Mouse (Mus musculus) intestine, embryonic 15.5 days (tissue): Measurements from ENCODE around the gene Atp4b. TPM values are rescaled to one million over a fixed set of nuclear protein-coding genes. Genes with fewer than 3 reads are reported as not detected.
A peak's percentile ranks its signal among the peaks of the same experiment; 100 is the strongest.

Experiments
- ATAC-seq: fragments of 200-750 bp; cut with Nextera tagmentation; 2 replicates; pipeline ENCODE4 v1.8.0; 2017; ENCODE audit warnings: moderate TSS enrichment, moderate library complexity
- H3K27ac ChIP-seq: fragments of 300-500 bp; sonication (generic); 2 replicates; pipeline ENCODE4 v1.5.1; 2015; ENCODE audit warnings: mild to moderate bottlenecking, inconsistent platforms
- H3K27me3 ChIP-seq: fragments of 300-500 bp; sonication (generic); replicated peaks from 2 replicates; pipeline ENCODE4 v1.6.1; 2015; ENCODE audit warnings: inconsistent platforms
- H3K36me3 ChIP-seq: fragments of 300-500 bp; sonication (generic); 2 replicates; pipeline ENCODE4 v1.6.1; 2015; ENCODE audit warnings: inconsistent platforms
- H3K4me1 ChIP-seq: fragments of 300-500 bp; sonication (generic); replicated peaks from 2 replicates; pipeline ENCODE4 v1.6.1; 2015; ENCODE audit warnings: inconsistent platforms
- H3K4me2 ChIP-seq: fragments of 300-500 bp; sonication (generic); replicated peaks from 2 replicates; pipeline ENCODE4 v1.6.1; 2015; ENCODE audit warnings: mild to moderate bottlenecking, inconsistent platforms
- H3K4me3 ChIP-seq: fragments of 300-500 bp; sonication (generic); replicated peaks from 2 replicates; pipeline ENCODE4 v1.5.1; 2015; ENCODE audit warnings: inconsistent platforms
- H3K9ac ChIP-seq: fragments of 300-500 bp; sonication (generic); 2 replicates; pipeline ENCODE4 v1.6.1; 2015; ENCODE audit warnings: inconsistent platforms
- H3K9me3 ChIP-seq: fragments of 300-500 bp; sonication (generic); 2 replicates; pipeline ENCODE4 v1.6.1; 2016; ENCODE audit warnings: inconsistent platforms
- WGBS: fragments of 180-500 bp; shearing (Covaris S2); methylation state at CpG from one replicate; pipeline ENCODE4 v1.1.7; 2015; 5-methylcytosine and 5-hydroxymethylcytosine counted together
- polyA plus RNA-seq: library from polyadenylated mRNA; unstranded; fragments of >200 nt; fragmentation: Nextera tagmentation; extraction: Ambion mirVana; gene quantifications from 2 replicates; pipeline ENCODE4 v1.2.1, GENCODE M21; 2015

Gene Atp4b
- not detected in 2 replicates for polyA plus RNA-seq

- no peaks in the 10 kb centered on the region for H3K27me3 ChIP-seq
- H3K4me3 ChIP-seq, result no peak within 1 kb of the TSS
- no peak within 1 kb of the TSS for H3K27ac ChIP-seq
- 72% methylated on average over 5 of the region's 5 CpGs for WGBS
- H3K36me3 ChIP-seq, result no peaks in the 10 kb centered on the region
- no peak within 1 kb of the TSS for H3K4me2 ChIP-seq
- no peaks in the 10 kb centered on the region for H3K9me3 ChIP-seq
- ATAC-seq, result no peak
- H3K4me1 ChIP-seq, result no peaks in the 10 kb centered on the region
- H3K9ac ChIP-seq, result no peak within 1 kb of the TSS
Measured at GRCm38 (mm10) chr8:13396725-13397124, at the start of gene Atp4b. Atp4b (minus strand) TSS chr8:13396825.

- Histone ChIP-seq H3K4me2 (no peak overlapping the region), H3K9ac (no peak overlapping the region), H3K27me3 (no peaks in the 10 kb centered on the region), H3K27ac (no peak overlapping the region), H3K4me1 (no peaks in the 10 kb centered on the region), H3K9me3 (no peaks in the 10 kb centered on the region; the same call in 1 of the 2 replicates), H3K36me3 (no peaks in the 10 kb centered on the region), H3K4me3 (no peak overlapping the region)
- 81% methylated on average over 2 of the region's 2 CpGs for WGBS
- ATAC-seq, result no peak
Measured at GRCm38 (mm10) chr8:13442152-13442551, 45.5 kb upstream of the Atp4b start.

- WGBS, result 83% methylated on average over 2 of the region's 2 CpGs
- Histone ChIP-seq H3K4me1 (no peaks in the 10 kb centered on the region), H3K9ac (no peak overlapping the region), H3K4me3 (no peak overlapping the region), H3K27ac (no peak overlapping the region), H3K27me3 (peaks cover 22% of the 10 kb centered on the region), H3K9me3 (no peaks in the 10 kb centered on the region), H3K4me2 (no peak overlapping the region), H3K36me3 (no peaks in the 10 kb centered on the region)
- no peak for ATAC-seq
Measured at GRCm38 (mm10) chr8:13437531-13437930, 40.9 kb upstream of the Atp4b start.

GRCm38 (mm10) chr8:13436052-13436451, 39.4 kb upstream of the Atp4b start:
- Histone ChIP-seq H3K4me2 (no peak overlapping the region), H3K9ac (no peak overlapping the region), H3K27ac (no peak overlapping the region), H3K36me3 (no peaks in the 10 kb centered on the region), H3K9me3 (no peaks in the 10 kb centered on the region), H3K4me3 (no peak overlapping the region; the same call in 1 of the 2 replicates), H3K4me1 (no peaks in the 10 kb centered on the region), H3K27me3 (peaks cover 22% of the 10 kb centered on the region)
- ATAC-seq, result no peak
- WGBS, result 13% methylated on average over 8 of the region's 8 CpGs

- ATAC-seq, result no peak
- Histone ChIP-seq H3K27me3 (peaks cover 22% of the 10 kb centered on the region), H3K27ac (no peak within 1 kb of the TSS), H3K4me1 (no peaks in the 10 kb centered on the region), H3K4me2 (peak within 1 kb of the TSS; percentile 22; the same call in 1 of the 2 replicates), H3K9ac (no peak within 1 kb of the TSS), H3K36me3 (no peaks in the 10 kb centered on the region), H3K9me3 (no peaks in the 10 kb centered on the region), H3K4me3 (no peak within 1 kb of the TSS; the same call in 1 of the 2 replicates)
- WGBS, result 20% methylated on average over 10 of the region's 10 CpGs
Measured at GRCm38 (mm10) chr8:13434889-13435288, 38.3 kb upstream of the Atp4b start, which contains the start of gene Tmem255b. Tmem255b (plus strand) TSS chr8:13435189.

- Histone ChIP-seq H3K4me3 (no peak overlapping the region), H3K27ac (no peak overlapping the region), H3K4me2 (no peak overlapping the region), H3K9me3 (no peaks in the 10 kb centered on the region), H3K9ac (no peak overlapping the region), H3K4me1 (no peaks in the 10 kb centered on the region), H3K27me3 (peaks cover 22% of the 10 kb centered on the region), H3K36me3 (no peaks in the 10 kb centered on the region)
- no peak for ATAC-seq
- WGBS, result 71% methylated on average over 5 of the region's 5 CpGs
Measured at GRCm38 (mm10) chr8:13433130-13433529, 36.5 kb upstream of the Atp4b start.

GRCm38 (mm10) chr8:13430866-13431265, 34.2 kb upstream of the Atp4b start:
- ATAC-seq, result no peak
- H3K9ac ChIP-seq, result no peak overlapping the region
- no peak overlapping the region for H3K4me3 ChIP-seq
- peaks cover 16% of the 10 kb centered on the region for H3K27me3 ChIP-seq
- H3K9me3 ChIP-seq, result no peaks in the 10 kb centered on the region
- no peaks in the 10 kb centered on the region for H3K36me3 ChIP-seq
- no peak overlapping the region for H3K4me2 ChIP-seq
- H3K4me1 ChIP-seq, result no peaks in the 10 kb centered on the region
- H3K27ac ChIP-seq, result no peak overlapping the region

- ATAC-seq, result no peak
- Histone ChIP-seq H3K4me3 (no peak overlapping the region), H3K4me1 (no peaks in the 10 kb centered on the region), H3K27me3 (peaks cover 11% of the 10 kb centered on the region), H3K9me3 (no peaks in the 10 kb centered on the region), H3K9ac (no peak overlapping the region; the same call in 1 of the 2 replicates), H3K27ac (no peak overlapping the region), H3K36me3 (no peaks in the 10 kb centered on the region), H3K4me2 (no peak overlapping the region)
- WGBS, result 76% methylated on average over 7 of the region's 7 CpGs
Measured at GRCm38 (mm10) chr8:13430412-13430811, 33.8 kb upstream of the Atp4b start.

- H3K4me1 ChIP-seq, result no peaks in the 10 kb centered on the region
- H3K4me3 ChIP-seq, result no peak overlapping the region
- no peak for ATAC-seq
- H3K36me3 ChIP-seq, result no peaks in the 10 kb centered on the region
- no peaks in the 10 kb centered on the region for H3K9me3 ChIP-seq
- no peak overlapping the region for H3K4me2 ChIP-seq
- no peak overlapping the region for H3K27ac ChIP-seq
- 78% methylated on average over 9 of the region's 9 CpGs for WGBS
- no peaks in the 10 kb centered on the region for H3K27me3 ChIP-seq
- no peak overlapping the region for H3K9ac ChIP-seq
Measured at GRCm38 (mm10) chr8:13428156-13428555, 31.5 kb upstream of the Atp4b start.

GRCm38 (mm10) chr8:13427351-13427750, 30.7 kb upstream of the Atp4b start:
- Histone ChIP-seq H3K9ac (no peak overlapping the region), H3K27me3 (no peaks in the 10 kb centered on the region), H3K27ac (0 out of 2 replicates have a peak overlapping the region, but pooled peaks have one; percentile 48), H3K36me3 (no peaks in the 10 kb centered on the region), H3K4me1 (no peaks in the 10 kb centered on the region), H3K4me3 (no peak overlapping the region), H3K9me3 (no peaks in the 10 kb centered on the region), H3K4me2 (no peak overlapping the region)
- WGBS, result 69% methylated on average over 6 of the region's 6 CpGs
- no peak for ATAC-seq

GRCm38 (mm10) chr8:13420970-13421369, 24.3 kb upstream of the Atp4b start:
- H3K4me2 ChIP-seq, result no peak overlapping the region
- H3K27ac ChIP-seq, result no peak overlapping the region
- 88% methylated on average over 6 of the region's 6 CpGs for WGBS
- no peaks in the 10 kb centered on the region for H3K27me3 ChIP-seq
- H3K36me3 ChIP-seq, result no peaks in the 10 kb centered on the region
- no peak for ATAC-seq
- no peak overlapping the region for H3K9ac ChIP-seq
- no peaks in the 10 kb centered on the region for H3K4me1 ChIP-seq
- no peaks in the 10 kb centered on the region for H3K9me3 ChIP-seq
- no peak overlapping the region for H3K4me3 ChIP-seq

- Histone ChIP-seq H3K36me3 (no peaks in the 10 kb centered on the region), H3K27me3 (no peaks in the 10 kb centered on the region), H3K4me2 (no peak overlapping the region), H3K9ac (no peak overlapping the region), H3K4me3 (no peak overlapping the region), H3K4me1 (no peaks in the 10 kb centered on the region), H3K9me3 (no peaks in the 10 kb centered on the region), H3K27ac (no peak overlapping the region)
- WGBS, result 65% methylated on average over 2 of the region's 2 CpGs
- ATAC-seq, result no peak
Measured at GRCm38 (mm10) chr8:13419111-13419639, 22.6 kb upstream of the Atp4b start.

- WGBS, result 74% methylated on average over 10 of the region's 10 CpGs
- Histone ChIP-seq H3K36me3 (no peaks in the 10 kb centered on the region), H3K9ac (no peak overlapping the region), H3K4me2 (no peak overlapping the region), H3K27ac (no peak overlapping the region), H3K4me1 (no peaks in the 10 kb centered on the region), H3K4me3 (no peak overlapping the region), H3K9me3 (no peaks in the 10 kb centered on the region), H3K27me3 (no peaks in the 10 kb centered on the region)
- no peak for ATAC-seq
Measured at GRCm38 (mm10) chr8:13415879-13416278, 19.3 kb upstream of the Atp4b start.
